Mouse (Mus musculus) v-Abl transformed pro-B cells (cell line): Measurements from ENCODE around the gene Mrpl52.

Source experiments
- in situ Hi-C, 2 experiments: fragments of 400-800 bp; cut with MboI; formaldehyde crosslinking; loops; one replicate each; pipeline ENCODE4 v1.15.1; 2025; ENCODE audit not compliant: unreplicated experiment in 2 of 2

The Mrpl52 gene

DNA sequence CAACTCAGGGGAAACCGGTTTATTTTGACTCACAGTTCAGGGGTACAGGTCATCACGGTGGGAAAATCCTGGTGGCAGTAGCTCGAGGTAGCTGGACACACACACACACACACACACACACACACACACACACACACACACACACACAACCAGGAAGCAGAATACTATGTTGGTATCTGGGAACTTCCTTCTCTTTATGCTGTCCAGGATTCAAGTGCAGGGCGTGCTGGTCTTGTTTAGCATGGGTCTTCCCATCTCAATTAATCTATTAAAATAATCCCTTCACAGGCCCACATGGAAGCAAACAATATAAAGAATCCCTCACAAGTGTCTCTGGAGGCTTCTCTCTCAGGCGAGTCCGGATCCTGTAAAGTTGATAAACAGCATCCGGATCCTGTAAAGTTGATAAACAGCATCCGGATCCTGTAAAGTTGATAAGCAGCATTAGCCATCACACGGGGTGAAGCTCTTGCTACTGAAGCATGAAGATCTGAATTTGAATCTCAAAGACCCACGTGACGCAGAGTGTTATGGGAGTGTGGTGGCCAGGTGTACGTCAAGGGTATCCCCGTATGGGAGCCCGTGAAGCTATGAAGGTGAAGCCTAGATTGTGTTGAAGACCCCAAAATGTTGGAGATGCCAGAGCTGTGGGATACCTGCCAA is 31.3 kb downstream of the Mrpl52 start:
- in situ Hi-C loops, result loop anchor here in 1 of 2 experiments (5.0 kb wide), 1 partner anchor 221 kb away; no protein-coding TSS in a partner anchor

DNA sequence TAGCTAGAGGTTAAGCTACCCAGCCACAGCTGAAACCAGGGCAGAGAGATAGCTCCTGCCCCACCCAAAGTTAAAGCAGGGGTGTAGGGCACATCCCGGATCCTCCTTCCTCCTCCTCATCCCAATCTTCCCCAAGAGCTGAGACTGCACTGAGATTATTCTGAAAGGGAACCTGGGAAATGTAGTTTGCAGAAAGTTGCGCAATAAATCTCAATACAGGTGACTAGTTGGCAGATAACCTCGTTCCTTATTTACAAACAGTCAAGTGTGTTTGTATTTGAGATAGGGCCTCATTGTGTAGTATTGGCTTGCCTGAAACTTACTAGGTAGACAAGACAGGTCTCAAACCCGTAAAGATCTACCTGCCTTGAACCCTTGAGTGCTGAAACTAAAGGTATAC is 35.4 kb downstream of the Mrpl52 start:
- in situ Hi-C loops, result loop anchor here in 1 of 2 experiments (10.0 kb wide), 1 partner anchor 53 kb away; the partner anchor contains the start of gene Prmt5

DNA sequence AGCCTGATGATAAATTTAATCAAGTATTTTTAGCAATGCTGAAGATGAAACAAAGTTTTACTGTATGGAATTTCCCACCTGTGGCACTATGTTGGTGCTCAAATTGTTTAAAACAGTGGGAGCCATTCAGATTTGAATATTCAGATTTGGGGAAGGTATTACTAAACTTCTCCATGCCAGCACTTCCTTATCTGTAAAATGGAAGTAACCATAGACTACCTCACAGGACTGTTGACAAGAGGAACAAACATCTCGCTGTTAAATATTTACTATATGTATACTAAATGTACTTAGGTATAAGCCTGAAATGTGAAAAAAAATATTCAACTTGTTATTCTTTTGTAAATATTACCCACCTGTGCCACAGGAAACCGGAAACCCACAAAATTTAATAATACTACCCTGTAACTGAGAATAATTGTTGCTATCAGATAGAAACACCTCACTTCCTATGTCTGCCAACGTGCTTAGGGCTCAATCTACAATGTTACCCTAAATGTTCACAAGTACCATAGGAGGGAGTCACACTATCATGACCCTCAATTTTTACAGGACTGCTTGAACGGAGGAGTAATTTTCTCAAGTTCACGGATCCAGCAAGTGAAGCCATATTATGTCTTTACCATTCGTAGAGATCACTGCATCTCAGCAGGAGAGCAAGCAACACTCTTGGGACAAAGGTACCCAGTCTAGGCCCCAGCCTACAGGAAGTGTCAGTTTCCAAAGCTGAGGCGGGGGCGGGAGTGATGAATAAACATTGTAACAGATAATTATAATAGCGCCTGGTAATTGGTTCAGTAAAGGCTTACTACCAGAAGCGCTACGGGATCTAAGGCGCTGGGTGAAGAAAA is 36.6 kb downstream of the Mrpl52 start:
- in situ Hi-C loops, result loop anchor here in 1 of 2 experiments (10.0 kb wide), 1 partner anchor 51 kb away; the partner anchor contains the start of gene Prmt5

DNA sequence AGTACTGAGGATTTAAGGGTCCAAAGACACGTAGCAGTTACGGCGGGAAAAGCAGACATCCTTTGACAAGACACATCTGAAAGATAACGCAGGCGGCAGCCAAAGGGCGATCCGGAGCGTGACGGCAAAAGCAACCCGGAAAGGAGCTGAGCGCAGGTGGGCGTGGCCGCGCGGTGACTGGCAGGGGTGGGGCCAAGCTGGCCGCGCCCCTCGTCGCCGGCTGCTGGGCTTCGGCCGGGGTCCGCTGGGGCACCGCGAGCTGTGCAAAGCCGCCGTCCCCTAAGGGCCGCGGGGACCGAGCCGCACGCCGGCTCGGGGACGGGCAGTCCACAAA is 37.2 kb downstream of the Mrpl52 start, which contains the start of gene Lrp10:
Gene Lrp10 (plus strand): TSS at position 179 of the 334 bp plus-strand sequence.
- in situ Hi-C loops, result loop anchor here in 1 of 2 experiments (10.0 kb wide), 1 partner anchor 51 kb away; the partner anchor contains the start of gene Prmt5

DNA sequence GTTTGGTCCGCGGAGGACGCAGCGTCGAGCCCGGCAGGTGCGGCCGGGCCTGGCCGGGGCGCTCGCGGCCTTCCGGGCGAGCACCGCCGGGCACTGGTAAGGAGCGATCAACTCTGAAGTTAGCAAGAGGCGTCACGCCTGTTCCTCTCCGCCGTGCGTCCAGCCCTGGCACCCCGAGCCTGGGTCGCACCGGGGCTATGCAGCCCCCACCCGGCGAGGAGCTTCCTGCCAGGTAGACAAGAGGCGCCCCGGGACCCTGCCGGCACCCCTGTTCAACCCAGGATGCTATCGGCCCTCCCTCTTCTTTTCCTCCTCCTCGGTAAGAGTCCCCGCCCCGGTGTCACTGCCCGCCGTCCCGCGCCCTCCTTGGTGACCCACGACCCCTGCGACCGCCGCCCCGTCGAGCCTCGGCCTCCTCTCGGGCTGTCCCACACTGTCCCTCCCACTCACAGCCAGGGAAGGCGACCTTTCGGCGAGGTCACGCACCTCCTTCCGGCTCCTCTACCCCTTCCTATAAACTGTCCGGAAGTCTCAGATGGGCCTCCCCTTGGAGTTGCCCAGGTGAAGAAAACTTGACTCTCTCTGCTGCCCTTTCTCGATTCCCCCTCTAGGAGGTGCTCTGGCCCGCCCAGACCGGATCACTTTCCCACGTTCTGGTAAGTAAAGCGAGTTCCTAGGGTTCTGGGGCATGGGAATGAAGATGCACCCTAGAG is 37.7 kb downstream of the Mrpl52 start:
- in situ Hi-C loops, result loop anchor here in 1 of 2 experiments (10.0 kb wide), 1 partner anchor 50 kb away; the partner anchor contains the start of gene Prmt5

DNA sequence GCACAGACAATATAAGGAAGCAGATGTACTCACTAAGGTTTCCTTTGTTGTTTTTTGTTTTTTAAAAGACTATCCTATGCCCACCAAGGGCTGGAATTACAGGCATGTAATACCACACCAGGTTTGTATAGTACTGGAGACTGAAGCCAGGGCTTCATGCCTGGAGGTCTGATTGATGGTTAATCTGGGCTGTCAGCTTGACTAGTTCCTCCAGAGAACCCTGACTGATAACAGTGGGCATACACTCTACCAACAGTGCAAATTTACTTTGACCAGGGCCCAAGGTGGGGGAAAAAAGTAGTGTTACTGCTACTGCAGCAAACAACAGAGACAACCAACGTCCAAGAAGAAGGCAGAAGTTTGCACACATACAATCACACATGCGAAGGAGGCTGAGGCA is 44.8 kb downstream of the Mrpl52 start:
- in situ Hi-C loops, result no loop called here

DNA sequence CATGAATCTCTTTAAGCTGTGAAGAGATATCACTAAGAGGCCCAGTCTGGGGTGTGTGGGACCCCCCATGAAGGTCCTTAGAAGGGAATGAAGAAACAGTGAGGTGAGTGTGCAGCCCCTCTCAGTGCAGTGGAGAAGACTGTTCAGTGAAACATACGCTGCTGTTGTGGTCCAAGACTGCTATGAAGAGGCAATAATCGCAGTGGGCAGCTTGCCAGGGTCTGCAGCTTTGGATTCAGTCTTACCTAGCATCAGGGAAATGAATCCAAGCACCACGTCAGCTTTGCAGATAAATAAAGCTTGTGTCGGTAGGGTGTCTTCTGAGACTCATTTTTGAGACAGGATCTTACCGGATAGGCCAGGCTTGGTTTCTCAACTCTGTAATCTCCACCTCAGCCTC is 46.0 kb downstream of the Mrpl52 start:
- in situ Hi-C loops, result no loop called here

DNA sequence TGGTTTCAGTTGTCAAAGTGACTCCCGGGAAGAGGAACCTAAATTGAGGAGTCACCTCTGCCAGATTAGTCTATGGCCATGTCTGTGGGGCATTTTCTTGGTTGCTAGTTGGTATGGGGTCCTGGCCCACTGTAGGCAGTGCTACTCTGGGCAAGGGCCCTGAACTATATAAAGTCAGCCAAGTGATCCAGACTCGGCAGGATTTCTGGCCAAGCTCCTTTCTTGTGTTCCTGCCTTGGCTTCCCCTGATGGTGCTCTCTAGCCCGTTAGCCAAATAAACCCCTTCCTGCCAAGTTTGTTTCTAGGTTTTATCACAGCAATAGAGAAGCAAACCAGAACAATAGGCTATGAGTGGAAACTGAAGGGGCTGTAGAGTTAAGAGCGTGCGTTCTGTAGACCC is 48.0 kb downstream of the Mrpl52 start:
- in situ Hi-C loops, result no loop called here

DNA sequence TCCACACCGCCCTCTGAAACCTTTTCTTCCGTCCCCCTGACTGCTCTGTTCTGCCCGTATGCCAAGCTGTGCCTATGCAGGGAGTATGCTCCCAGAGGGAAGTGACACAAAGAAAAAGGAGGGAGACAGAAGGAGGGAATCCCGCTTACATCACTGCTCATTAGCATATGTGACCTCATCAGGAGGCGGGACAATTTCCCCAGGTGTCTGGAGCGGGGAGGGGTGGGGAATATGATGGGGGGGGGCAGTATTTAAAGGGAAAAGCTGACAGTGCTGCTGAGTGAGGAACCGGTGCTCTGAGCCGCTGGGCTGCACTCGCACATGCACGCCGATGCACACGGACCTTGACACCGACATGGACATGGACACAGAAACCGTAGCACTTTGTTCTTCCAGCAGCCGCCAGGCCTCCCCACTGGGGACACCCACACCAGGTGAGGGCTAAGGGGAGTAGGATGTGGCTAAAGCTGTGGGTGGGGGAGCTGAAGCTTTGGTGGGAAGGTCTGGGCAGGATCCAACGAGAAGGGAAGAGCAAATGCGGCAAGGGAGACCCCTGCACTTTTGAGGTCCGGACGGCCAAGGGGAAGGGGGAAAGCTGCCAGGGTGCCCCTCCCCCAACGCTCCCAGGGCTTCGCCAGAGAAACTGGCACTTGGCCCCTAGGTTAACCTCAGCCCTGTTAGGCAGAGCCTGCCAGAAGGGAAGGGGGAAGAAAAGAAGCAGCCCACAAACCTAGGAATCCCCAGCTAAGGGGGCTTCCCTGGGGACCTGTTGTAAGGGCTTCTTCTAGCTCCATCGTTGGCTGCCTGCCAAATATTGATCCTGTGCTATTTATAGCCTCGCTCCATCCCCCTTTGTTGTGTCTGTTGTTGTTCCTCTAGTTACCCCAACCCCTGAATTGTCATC is 49.5 kb downstream of the Mrpl52 start, which contains the start of gene Rem2:
Gene Rem2 (plus strand): TSS at position 160 of the 904 bp plus-strand sequence.
- in situ Hi-C loops, result no loop called here

DNA sequence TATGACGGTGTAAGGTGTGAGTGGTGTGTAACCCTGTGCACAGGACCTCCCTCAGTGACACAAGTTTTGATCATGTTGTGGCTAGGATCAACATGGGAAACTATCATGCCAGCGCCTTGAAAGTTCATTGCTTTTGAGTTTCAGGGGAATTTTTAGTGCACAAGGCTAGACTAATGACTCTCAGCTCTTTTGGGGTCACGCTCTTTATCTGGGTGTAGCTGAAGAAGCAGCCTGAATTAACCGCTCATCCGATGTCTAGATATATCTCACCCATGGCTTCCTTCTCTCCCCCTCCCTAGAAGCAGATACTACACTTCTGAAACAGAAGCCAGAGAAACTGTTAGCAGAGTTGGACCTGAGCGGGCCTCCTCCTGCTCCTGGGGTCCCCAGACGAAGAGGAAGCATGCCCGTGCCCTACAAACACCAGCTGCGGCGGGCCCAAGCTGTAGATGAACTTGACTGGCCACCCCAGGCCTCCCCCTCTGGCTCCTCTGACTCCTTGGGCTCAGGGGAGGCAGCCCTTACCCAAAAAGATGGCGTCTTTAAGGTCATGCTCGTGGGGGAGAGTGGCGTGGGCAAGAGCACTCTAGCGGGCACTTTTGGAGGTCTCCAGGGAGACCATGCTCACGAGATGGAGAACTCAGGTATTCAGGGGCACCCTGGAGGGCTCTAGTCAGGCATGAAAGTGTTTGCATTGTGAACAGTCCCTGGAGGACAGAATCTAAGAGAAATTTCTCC is 50.6 kb downstream of the Mrpl52 start:
- in situ Hi-C loops, result no loop called here
